Mouse (Mus musculus): ENCODE measurements at regions not wholly inside any gene's neighbourhood (a gene's known extent, or its start where the extent isn't known, plus 50 kb on each side); places are given as distances from the start of the nearest gene placed in this dataset.

GRCm38 (mm10) chr7:117747991-117748390, 367.2 kb downstream of the Xylt1 start:
- TF ChIP-seq CTCF (IDR thresholded peaks at IDR 0.05; ENCODE audit: insufficient read depth, low read depth, low read length) (no peak), POLR2A (IDR thresholded peaks at IDR 0.05; ENCODE audit: insufficient read depth, low read depth, low read length) (no peak)

All from olfactory bulb, adult 2 months (tissue).